Mouse (Mus musculus): ENCODE results near the gene Znrf3.

- TF ChIP-seq CTCF (IDR thresholded peaks at IDR 0.05; ENCODE audit: low read depth, low read length), result no peak
- TF ChIP-seq POLR2AphosphoS5 (IDR thresholded peaks at IDR 0.05; ENCODE audit: insufficient replicate concordance, low read depth, low read length), result no peak
- TF ChIP-seq GATA1 (IDR thresholded peaks at IDR 0.05; ENCODE audit: borderline replicate concordance, low read length), result no peak
- TF ChIP-seq TAL1 (conservative IDR thresholded peaks at IDR 0.05; ENCODE audit: low read depth, low read length), result no peak
Observed at GRCm38 (mm10) chr11:5382652-5383051, 62.0 kb downstream of the Znrf3 start.

All from G1E (cell line).